In the genomic region with DNA sequence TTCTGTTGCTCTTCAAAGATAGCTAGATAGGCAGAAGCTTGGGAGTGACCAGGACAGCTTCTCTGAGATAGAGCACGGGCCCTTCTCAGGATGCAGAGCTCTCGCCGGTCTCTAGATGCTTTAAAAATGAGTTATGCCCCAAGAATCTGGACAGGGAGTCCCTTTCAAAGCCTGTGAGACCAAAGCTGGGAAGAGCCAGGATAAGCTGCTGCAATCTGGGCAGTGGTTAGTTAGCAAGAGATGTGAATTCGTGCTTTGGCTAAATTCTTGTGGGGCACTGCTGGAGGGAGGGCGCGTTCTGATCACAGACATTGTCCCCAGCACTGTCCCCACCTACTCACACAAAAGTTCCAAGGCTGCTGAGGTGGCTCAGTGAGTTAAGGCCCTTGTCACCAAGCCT, we compare ENCODE assay signal across 16 mouse cellular contexts. TPM values are rescaled to one million over a fixed set of nuclear protein-coding genes. Genes with fewer than 3 reads are reported as not detected.
"Had no signal": no experiment of that assay in that cellular context is flagged by ENCODE, and none has a peak within 500 bp of the region (broad histone marks: within the 10 kb centered on the region; RNA-seq: fewer than 3 reads in every experiment).

No protein-coding gene starts in this region.

- H3K9ac ChIP-seq: limb, embryonic 12.5 days; liver, embryonic 14.5 days; neural tube, embryonic 15.5 days had no signal

- DNase-seq: kidney, postnatal 25 days; lung, adult 18-20 months; lung, postnatal 36 days; midbrain, embryonic 14.5 days; right cerebral cortex, adult 18-20 months; right cerebral cortex, postnatal 25 days; thymus, postnatal 4 days had no signal

- H3K36me3 ChIP-seq: limb, embryonic 12.5 days; midbrain, embryonic 10.5 days; neural tube, embryonic 15.5 days had no signal

- H3K4me2 ChIP-seq: limb, embryonic 12.5 days; neural tube, embryonic 15.5 days had no signal

- H3K27ac ChIP-seq: left cerebral cortex, adult 2 months; limb, embryonic 12.5 days; liver, embryonic 14.5 days; midbrain, embryonic 10.5 days; neural tube, embryonic 15.5 days; stomach, postnatal 0 days had no signal

- H3K27me3 ChIP-seq: limb, embryonic 12.5 days; neural tube, embryonic 15.5 days had no signal

- H3K4me3 ChIP-seq: left cerebral cortex, adult 2 months; limb, embryonic 12.5 days; midbrain, embryonic 10.5 days; myocyte; neural tube, embryonic 15.5 days had no signal

- H3K9me3 ChIP-seq: limb, embryonic 12.5 days; midbrain, embryonic 10.5 days; neural tube, embryonic 15.5 days had no signal

RNA-seq across cellular contexts. Expression of a gene that starts 36.0 kb away (rescaled TPM):
- total RNA-seq: liver, adult 2 months; megakaryocyte progenitor cell, adult 5-6 weeks had no signal
- polyA plus RNA-seq: liver, adult 2 months had no signal
